Mouse (Mus musculus) spleen, adult 12 weeks (tissue): Measurements from ENCODE around the gene Znhit6.

Source experiments
- DNase-seq: peaks from one replicate; pipeline ENCODE4 v3.0.0; 2022; ENCODE audit warnings: low spot score

The Znhit6 gene

GRCm38 (mm10) chr3:145605437-145606123 is 29.6 kb downstream of the Znhit6 start:
- DNase-seq = no peak

- DNase-seq = no peak
These were observed 32.3 kb downstream of the Znhit6 start for GRCm38 (mm10) chr3:145608320-145608719.

DNA sequence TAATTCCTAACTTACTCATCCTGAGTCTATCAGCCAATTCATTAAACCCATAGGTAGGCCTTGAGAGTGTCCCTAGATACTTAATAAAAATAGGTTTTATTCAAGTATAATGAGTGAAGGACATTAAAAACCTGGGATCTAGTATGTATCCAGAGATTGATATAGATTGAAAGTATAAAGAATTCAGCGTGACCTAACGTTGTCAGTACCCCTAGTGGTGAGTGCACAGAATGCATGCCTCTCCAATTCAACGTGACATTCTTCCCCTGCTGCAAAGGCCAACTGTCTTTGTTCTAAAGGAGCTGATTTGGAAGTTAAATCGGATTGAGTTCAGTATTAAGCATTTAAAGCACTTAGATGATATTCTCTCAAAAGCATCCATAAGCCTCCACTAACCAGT is 36.7 kb downstream of the Znhit6 start:
- no peak for DNase-seq

- DNase-seq = no peak
These were observed 37.2 kb downstream of the Znhit6 start for GRCm38 (mm10) chr3:145613234-145613633.

GRCm38 (mm10) chr3:145614362-145615115 is 38.5 kb downstream of the Znhit6 start:
- no peak for DNase-seq

- DNase-seq = no peak
These were observed 42.3 kb downstream of the Znhit6 start for GRCm38 (mm10) chr3:145618299-145618698.

- no peak for DNase-seq
These were observed 43.8 kb downstream of the Znhit6 start for GRCm38 (mm10) chr3:145619621-145620365.

DNA sequence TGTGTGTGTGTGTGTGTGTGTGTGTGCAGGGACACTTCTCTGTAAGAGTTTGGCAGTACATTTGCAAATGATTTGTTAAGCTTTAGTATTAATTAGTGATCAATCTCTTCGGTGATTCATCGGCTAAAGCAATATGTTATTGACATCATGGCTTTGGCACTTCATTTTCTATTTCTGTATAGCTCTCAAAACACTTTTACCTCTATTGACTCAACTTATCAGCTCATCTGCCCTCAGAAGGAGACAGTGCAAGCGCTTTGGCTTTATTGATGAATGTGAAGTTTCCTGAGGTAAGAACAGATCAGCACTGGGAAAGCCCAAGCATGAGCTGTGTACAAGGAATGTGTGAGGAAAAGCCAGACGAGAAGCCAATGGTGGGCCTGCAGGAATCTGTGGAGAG is 45.2 kb downstream of the Znhit6 start:
- DNase-seq = no peak

GRCm38 (mm10) chr3:145623047-145623446 is 47.0 kb downstream of the Znhit6 start:
- DNase-seq = no peak

- DNase-seq = no peak
These were observed 48.8 kb downstream of the Znhit6 start for GRCm38 (mm10) chr3:145624786-145625185.

DNA sequence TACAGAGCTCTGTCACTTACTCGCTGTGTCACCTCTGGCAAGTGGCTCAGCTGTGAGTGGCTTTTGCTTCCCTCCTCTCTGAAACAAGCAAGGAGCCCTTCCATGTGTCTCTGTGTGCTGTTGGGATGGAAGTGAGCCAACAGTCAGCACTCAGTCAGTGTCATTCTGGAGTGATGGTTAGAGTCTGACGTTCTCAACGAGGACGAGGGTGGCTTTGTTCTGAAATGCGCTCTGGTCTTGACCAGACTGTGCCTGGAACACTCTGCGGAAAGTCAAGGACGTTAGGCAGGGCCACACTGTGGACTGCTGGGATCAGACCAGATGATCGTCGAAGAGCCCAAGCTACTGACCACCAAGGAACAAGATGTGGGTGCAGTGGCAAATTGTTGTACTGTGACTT is 49.5 kb downstream of the Znhit6 start:
- no peak for DNase-seq

- no peak for DNase-seq
These were observed 50.1 kb downstream of the Znhit6 start for GRCm38 (mm10) chr3:145626063-145626462.

DNA sequence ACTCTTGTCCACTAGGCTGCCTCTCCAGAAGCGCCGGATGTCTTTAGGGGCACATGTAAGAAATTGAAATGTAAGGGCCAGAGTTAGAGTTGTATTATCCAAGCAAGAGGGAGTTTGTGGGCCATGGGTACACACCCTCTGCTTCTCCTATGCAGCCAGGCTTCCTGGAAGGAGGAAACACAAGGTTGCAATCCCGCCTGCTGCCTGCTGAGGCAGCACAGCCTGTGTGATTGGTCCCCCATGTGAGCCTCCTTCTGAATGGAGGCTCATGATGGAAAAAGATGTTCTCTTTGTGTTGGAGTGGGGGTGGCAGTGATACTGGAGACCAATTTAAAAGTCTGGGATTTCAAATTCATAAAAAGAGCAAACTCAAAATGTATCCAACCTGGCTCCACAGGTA is 51.8 kb downstream of the Znhit6 start:
- no peak for DNase-seq

- DNase-seq = no peak
These were observed 52.6 kb downstream of the Znhit6 start for GRCm38 (mm10) chr3:145628643-145629042.

- DNase-seq = no peak
These were observed 56.9 kb downstream of the Znhit6 start for GRCm38 (mm10) chr3:145632888-145633287.

DNA sequence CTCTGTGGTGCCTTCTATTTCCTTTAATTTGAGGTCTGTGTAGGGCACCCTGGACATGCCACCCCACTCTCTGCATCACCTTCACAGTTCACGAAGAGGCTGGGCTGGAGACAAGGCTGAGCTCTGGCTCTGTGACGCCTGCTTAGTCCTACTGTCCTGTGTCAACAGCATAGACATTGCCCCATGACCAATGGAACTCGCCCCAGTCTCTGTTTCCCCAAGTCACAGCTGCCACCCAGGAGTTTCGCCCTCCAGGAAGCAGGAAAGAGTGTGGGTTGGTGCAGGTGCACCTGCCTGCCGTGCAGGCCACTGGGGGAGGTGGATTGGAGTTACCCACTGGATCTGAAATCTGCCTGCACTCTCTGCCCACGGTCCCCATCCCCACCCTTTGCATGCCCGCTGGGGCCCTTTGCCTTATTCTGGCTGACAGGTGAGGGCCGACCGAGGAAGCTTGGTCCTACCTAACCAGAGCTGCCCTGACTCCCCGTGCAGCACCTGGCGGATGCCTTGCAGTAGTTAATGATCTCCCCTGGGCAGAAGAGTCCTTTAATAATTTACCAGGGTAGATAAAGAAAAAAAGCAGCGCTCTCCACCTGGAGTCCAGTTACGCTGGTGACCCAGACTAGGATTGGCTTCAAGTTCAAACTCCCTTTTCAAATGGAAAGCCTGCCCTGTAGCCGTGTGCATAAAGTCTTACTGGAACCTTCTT is 58.2 kb downstream of the Znhit6 start:
- DNase-seq = no peak

GRCm38 (mm10) chr3:145640170-145640569 is 64.2 kb downstream of the Znhit6 start:
- no peak for DNase-seq

- no peak for DNase-seq
These were observed 64.6 kb downstream of the Znhit6 start for GRCm38 (mm10) chr3:145640583-145640982.

DNA sequence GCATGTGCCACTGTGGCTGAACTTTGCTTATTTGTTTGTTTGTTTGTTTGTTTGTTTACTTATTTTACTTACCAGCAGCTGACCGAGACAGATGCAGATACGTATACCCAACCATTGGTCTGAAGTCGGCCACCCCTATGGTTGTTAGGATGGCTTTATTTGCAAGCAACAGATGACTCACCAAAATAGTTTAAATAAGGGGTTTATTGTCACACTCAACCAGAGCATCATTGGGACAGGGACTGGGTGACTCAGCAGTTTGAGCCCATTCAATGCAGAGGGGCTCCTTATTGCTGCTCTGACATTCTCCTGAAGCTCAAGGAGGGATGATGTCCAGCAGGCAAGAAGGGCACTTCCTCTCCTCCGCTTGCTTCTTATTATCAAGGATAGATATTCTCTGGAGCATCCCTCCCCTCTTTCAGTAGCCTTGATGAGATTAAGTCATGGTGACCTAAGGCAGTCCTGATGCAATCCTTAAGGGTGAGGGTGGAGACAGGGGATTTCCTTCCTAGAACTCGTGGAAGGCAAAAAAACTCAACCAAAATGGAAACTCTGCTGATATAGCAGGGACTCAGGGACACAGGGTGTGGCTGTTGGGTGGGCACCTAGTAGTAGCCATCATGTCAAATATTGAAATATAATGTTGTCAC is 65.2 kb downstream of the Znhit6 start:
- no peak for DNase-seq

DNA sequence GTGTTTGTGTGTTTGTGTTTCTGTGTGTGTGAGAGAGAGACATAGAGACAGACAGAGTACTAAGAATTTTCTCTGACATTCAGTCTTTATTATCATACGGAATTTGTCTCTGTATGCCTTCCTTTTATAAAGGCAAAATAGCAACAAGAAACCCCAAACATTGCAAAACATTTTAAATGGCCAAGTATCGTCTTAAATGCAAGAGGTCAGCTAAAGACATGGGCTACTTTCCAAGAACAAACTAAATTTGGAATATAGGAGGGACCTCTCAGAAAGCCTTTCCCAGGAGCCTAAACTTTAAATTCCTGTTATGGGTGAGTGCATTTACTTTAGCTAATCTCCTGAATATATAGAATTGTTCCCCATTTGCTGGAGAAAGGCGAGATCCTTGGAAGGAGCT is 65.9 kb downstream of the Znhit6 start:
- no peak for DNase-seq

GRCm38 (mm10) chr3:145642861-145643260 is 66.9 kb downstream of the Znhit6 start:
- DNase-seq = no peak

GRCm38 (mm10) chr3:145645463-145645862 is 69.5 kb downstream of the Znhit6 start:
- DNase-seq = no peak
